Mouse (Mus musculus): ENCODE data around the gene Catsper4. TPM values are rescaled to one million over a fixed set of nuclear protein-coding genes. Genes with fewer than 3 reads are reported as not detected.

Gene Catsper4
- not detected in 2 replicates for polyA plus RNA-seq (2015; fragmentation: Nextera tagmentation; extraction: Ambion mirVana)

GRCm38 (mm10) chr4:134227194-134227593, at the start of gene Catsper4:
Catsper4 (minus strand) TSS chr4:134227383.

GRCm38 (mm10) chr4:134253722-134254324, 26.6 kb upstream of the Catsper4 start, which contains the start of gene Grrp1:
Grrp1 (minus strand) TSS chr4:134254106.

GRCm38 (mm10) chr4:134246719-134247258, 19.6 kb upstream of the Catsper4 start, which contains the start of gene Gm30191:
Gm30191 (plus strand) TSS chr4:134246935.

GRCm38 (mm10) chr4:134245148-134245843, 18.1 kb upstream of the Catsper4 start, which contains the start of gene Zfp593:
Zfp593 (minus strand) TSS chr4:134245592.

GRCm38 (mm10) chr4:134243516-134244250, 16.5 kb upstream of the Catsper4 start, which contains the start of gene E130218I03Rik:
E130218I03Rik (plus strand) TSS chr4:134243662.

GRCm38 (mm10) chr4:134238279-134238651, 11.1 kb upstream of the Catsper4 start, which contains the start of gene Cnksr1:
Cnksr1 (minus strand) TSS chr4:134238399.

GRCm38 (mm10) chr4:134202904-134203303, 24.3 kb downstream of the Catsper4 start, which contains the start of gene Gm7534:
Gm7534 (minus strand) TSS chr4:134203004.

Other genes starting within 250 kb of the Catsper4 start
- 25.2 and 34.1 TPM in 2 replicates for gene Dhdds, start 226.5 kb downstream of the Catsper4 start, polyA plus RNA-seq (2015; fragmentation: Nextera tagmentation; extraction: Ambion mirVana)
- 0.04 and 0.09 TPM in 2 replicates for gene Lin28a, start 208.5 kb downstream of the Catsper4 start, polyA plus RNA-seq (2015; fragmentation: Nextera tagmentation; extraction: Ambion mirVana)
- not detected in 2 replicates for gene Zfp683, start 173.5 kb downstream of the Catsper4 start, polyA plus RNA-seq (2015; fragmentation: Nextera tagmentation; extraction: Ambion mirVana)
- 0.92 TPM in 1 of 2 replicates, not detected in the other for gene Crybg2, start 166.6 kb downstream of the Catsper4 start, polyA plus RNA-seq (2015; fragmentation: Nextera tagmentation; extraction: Ambion mirVana)
- gene Cd52, start 132.3 kb downstream of the Catsper4 start, polyA plus RNA-seq (2015; fragmentation: Nextera tagmentation; extraction: Ambion mirVana) = 24.9 and 36.6 TPM in 2 replicates
- 4.0 and 8.7 TPM in 2 replicates for gene Ubxn11, start 124.8 kb downstream of the Catsper4 start, polyA plus RNA-seq (2015; fragmentation: Nextera tagmentation; extraction: Ambion mirVana)
- 308 and 310 TPM in 2 replicates for gene Sh3bgrl3, start 98.6 kb downstream of the Catsper4 start, polyA plus RNA-seq (2015; fragmentation: Nextera tagmentation; extraction: Ambion mirVana)
- gene Cep85, start 40.3 kb downstream of the Catsper4 start, polyA plus RNA-seq (2015; fragmentation: Nextera tagmentation; extraction: Ambion mirVana) = 24.0 and 39.9 TPM in 2 replicates
- not detected in 2 replicates for gene Gm7534, start 24.4 kb downstream of the Catsper4 start, polyA plus RNA-seq (2015; fragmentation: Nextera tagmentation; extraction: Ambion mirVana)
- 0.46 and 0.55 TPM in 2 replicates for gene Cnksr1, start 11.0 kb upstream of the Catsper4 start, polyA plus RNA-seq (2015; fragmentation: Nextera tagmentation; extraction: Ambion mirVana)
- gene E130218I03Rik, start 16.3 kb upstream of the Catsper4 start, polyA plus RNA-seq (2015; fragmentation: Nextera tagmentation; extraction: Ambion mirVana) = 0.17 TPM in 1 of 2 replicates, not detected in the other
- 17.0 and 19.2 TPM in 2 replicates for gene Zfp593, start 18.2 kb upstream of the Catsper4 start, polyA plus RNA-seq (2015; fragmentation: Nextera tagmentation; extraction: Ambion mirVana)
- not detected in 2 replicates for gene Gm30191, start 19.6 kb upstream of the Catsper4 start, polyA plus RNA-seq (2015; fragmentation: Nextera tagmentation; extraction: Ambion mirVana)
- 11.8 and 12.2 TPM in 2 replicates for gene Grrp1, start 26.7 kb upstream of the Catsper4 start, polyA plus RNA-seq (2015; fragmentation: Nextera tagmentation; extraction: Ambion mirVana)
- gene Pdik1l, start 60.5 kb upstream of the Catsper4 start, polyA plus RNA-seq (2015; fragmentation: Nextera tagmentation; extraction: Ambion mirVana) = 12.5 and 15.1 TPM in 2 replicates
- gene Trim63, start 87.7 kb upstream of the Catsper4 start, polyA plus RNA-seq (2015; fragmentation: Nextera tagmentation; extraction: Ambion mirVana) = 0.41 and 0.68 TPM in 2 replicates
- 5.0 and 7.6 TPM in 2 replicates for gene Slc30a2, start 115.8 kb upstream of the Catsper4 start, polyA plus RNA-seq (2015; fragmentation: Nextera tagmentation; extraction: Ambion mirVana)
- gene Extl1, start 156.5 kb upstream of the Catsper4 start, polyA plus RNA-seq (2015; fragmentation: Nextera tagmentation; extraction: Ambion mirVana) = 1.0 and 1.9 TPM in 2 replicates
- 6.1 and 6.2 TPM in 2 replicates for gene Pafah2, start 168.9 kb upstream of the Catsper4 start, polyA plus RNA-seq (2015; fragmentation: Nextera tagmentation; extraction: Ambion mirVana)
- gene Stmn1, start 240.9 kb upstream of the Catsper4 start, polyA plus RNA-seq (2015; fragmentation: Nextera tagmentation; extraction: Ambion mirVana) = 570 and 1,127 TPM in 2 replicates

Data from adrenal gland, postnatal 0 days (tissue).